Mouse (Mus musculus) heart, adult 11 months (tissue): ENCODE results near the gene Mboat1.
A peak's percentile ranks its signal among the peaks of the same experiment; 100 is the strongest.

Experiments
- DNase-seq: peaks from one replicate; pipeline ENCODE4 v3.0.0; 2022

The Mboat1 gene

GRCm38 (mm10) chr13:30136243-30136922 lies at the start of gene Mboat1:
Mboat1 (plus strand) TSS chr13:30136489.
- peak; percentile 98 for DNase-seq

- DNase-seq: peak; percentile 64
Observed at GRCm38 (mm10) chr13:30093086-30093485, 43.2 kb upstream of the Mboat1 start.

DNA sequence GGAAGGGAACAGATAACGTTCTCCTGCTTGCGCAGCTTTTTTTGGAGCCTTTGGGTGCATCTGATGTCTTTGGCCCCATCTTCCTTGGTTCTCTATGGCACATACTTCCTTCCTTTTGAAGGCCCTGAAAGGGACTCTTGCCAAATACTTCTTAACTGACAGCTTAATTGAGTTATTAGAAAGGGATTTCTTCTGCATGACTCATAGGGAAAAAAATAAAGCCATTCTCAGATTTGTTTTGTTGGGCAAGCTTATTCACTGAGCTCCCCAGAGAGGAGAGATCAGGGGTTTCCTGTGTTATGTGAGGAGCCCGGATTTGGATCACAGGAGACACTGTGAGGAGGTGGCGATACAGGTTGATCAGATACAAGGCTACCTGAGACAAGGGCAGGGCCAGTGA lies 40.4 kb upstream of the Mboat1 start:
- DNase-seq: peak; percentile 76

DNA sequence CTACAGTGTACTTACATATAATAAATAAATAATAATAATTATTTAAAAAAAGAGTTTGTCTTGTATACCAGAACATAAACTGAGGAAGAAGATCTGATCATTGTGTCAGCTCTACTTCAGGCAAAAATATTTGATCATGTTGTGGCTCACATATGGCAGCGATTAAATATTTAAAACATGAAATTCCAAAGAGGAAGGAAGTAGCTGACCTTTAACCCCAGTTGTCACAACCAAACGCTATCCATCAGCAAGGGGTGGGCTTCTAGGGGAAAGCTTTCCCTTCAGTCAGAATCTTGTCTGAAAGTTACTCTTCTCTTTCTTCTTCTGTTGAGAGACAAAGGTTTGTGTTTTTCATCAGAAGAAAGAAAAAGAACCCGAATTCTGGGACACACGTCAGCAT lies 39.8 kb upstream of the Mboat1 start:
- DNase-seq: no peak

DNA sequence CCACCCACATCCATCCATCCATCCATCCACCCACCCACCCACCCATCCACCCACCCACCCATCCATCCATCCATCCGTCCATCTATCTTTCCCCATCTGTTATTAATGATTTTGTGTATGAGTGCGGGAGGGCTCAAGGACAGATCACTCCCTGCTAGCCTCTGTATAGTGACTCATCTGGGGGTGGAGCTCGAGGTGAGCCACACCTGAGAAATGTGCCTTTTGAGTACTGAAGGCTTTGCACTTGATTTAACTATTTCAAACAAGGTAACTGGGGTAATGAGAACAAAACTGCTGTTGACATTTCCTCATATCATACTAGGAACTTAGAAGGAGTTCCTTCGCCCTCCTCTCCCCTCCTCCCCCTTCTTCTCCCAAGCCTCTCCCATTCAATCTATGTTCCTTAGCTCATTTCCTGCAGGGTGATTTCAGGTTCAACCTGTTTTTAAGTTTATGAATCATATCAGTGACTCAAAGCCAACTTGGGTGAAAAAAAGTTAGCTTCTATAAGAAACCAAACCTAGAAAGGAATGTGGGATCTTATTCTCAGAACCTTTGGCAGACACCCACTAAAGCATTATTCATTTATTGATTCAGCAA lies 27.2 kb upstream of the Mboat1 start:
- peak; percentile 48 for DNase-seq

DNA sequence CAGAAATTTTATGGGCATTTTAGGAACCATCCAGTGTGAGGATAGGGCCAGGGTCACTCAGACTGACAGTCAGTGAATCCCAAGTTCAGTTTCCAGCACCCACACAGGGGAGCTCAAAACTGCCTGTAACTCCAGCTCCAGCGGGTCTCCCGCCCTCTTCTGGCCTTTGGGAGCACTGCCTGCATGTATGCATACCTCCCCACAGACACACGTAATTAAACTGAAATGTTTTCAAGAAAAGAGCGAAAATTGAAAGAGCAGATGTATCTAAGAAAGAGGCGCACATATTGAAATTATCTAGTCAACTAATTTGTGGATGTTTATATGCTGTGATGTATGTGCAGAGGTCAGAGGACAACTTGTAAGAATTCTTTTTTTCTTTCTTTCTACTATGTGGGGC lies 20.5 kb upstream of the Mboat1 start:
- peak; percentile 55 for DNase-seq

DNA sequence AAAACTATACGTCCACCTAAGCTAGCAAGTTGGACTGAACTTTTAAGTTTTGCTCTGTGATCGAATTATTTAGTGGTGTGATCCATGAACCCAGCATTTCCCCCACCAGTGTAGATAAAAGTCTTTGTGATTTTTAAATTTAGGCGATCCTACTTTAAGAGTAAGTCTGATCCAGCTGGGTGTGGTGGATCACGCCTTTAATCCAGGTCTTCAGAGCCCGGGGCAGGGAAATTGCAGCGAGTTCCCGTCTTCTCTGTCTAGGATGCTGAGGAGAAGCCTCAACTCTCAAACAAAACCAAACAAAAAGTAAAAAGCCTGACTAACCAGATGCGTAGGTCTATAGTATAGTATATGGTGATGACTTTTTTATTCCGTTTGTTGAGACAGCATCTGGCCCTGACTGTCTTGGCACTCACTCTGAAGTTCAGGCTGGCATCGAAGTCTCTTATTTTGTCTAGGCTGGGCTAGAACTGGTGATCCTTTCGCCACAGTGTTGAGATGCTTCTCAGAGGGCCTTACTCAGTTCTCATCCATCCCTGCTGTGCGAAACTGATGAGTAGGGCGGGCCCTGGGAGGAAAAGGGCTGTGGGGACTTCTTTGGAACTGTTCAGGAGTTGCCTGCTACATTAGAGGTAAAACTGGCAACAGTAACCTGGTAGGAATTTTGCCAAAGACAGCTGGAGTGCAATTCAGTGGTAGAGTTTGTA lies 787 bp downstream of the Mboat1 start:
- peak; percentile 73 for DNase-seq

DNA sequence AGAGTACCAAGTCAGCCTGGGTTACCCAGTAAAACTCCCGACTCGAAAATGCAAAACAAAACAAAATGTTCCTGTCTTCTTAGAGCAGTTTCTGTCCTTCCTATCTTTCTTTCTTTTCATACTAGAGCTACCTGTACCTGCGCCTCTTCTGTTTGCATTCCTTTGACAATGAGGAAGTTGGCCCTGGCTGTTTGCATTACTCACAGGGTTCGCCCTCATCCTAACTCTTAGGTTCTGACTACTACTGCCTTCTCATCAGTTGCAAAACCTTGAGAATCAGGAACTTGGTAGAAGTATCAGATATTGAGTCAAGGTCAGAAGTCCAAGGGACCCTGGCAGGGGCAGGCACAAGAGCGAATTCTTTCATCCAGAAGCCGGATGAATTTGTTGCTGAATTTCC lies 1.7 kb downstream of the Mboat1 start:
- DNase-seq: peak; percentile 39

- DNase-seq: peak; percentile 44
Observed at GRCm38 (mm10) chr13:30140149-30140548, 3.9 kb downstream of the Mboat1 start.

DNA sequence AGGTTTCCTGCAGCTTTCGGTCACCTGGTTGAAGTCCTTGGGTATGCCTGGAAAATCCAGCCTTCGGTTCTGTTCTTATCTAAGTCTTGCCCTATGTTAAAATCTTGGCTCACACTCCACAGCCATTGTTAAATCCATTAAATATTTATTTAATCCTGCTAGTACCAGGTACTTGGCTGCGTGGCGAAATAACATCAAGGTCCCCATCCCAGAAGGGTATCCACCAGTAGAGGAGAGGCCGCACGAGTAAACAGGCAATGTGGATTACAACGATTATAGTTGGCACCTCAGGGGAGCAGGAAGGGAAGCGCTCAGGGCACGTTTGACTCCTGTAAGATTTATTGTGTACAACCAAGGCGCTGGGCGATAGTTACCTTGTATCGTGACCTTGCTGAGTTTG lies 4.4 kb downstream of the Mboat1 start:
- peak; percentile 66 for DNase-seq

DNA sequence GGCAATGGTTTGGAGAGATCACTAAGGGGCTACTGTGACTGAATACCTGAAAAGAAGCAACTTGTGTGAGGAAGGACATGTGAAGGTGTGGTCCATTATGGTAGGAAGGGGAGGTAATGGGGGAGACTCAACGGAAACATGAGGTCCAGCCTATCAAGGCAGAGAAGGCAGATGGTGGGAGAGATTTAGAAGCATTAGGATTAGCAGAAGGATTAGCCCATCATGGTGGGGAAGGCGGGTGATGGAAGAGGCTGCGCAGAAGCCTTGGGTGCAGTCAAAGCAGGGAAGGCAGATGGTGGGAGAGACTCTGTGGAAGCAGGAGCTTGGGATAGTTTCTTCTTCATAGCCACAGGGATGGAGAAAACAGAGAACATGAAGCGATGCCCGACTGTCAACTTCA lies 5.7 kb downstream of the Mboat1 start:
- DNase-seq: peak; percentile 29

- DNase-seq: no peak
Observed at GRCm38 (mm10) chr13:30146468-30146867, 10.2 kb downstream of the Mboat1 start.

DNA sequence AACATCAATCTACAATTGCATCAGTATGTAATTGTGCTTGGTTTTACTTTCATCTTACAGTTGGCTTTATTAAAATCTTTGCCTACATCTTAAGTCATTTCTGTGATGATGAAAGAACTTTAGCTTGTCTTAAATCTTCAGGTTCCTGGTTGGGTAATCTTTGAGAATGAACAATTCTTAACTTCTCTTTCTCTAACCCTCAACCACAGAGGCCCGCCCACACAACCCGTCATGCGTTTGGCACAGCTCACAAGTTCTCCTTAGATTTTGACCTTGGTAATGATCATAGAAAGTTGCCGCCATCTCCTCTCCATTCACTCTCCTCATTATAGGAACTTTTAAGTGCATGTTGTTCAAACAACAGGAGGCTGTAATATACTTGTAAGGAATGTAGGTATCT lies 18.0 kb downstream of the Mboat1 start:
- DNase-seq: no peak

DNA sequence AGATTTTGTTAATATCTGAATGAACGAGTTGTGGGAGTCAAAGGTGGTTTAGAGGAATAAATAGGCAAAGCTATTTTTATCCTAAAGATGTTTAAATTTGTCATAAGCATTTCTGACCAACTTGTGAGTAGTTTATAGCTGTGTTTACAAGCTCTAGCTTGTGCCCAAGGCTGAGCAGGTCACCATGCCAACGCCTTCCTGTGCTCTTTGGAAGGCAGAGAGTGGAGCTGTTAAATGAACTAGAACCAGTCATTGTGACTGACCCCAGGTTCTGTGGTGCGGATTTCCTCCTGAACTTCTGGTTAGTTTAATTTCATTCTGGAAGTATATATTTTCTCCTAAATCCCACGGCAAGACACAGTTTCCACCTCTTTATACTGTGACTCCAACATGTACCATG lies 23.3 kb downstream of the Mboat1 start:
- DNase-seq: no peak

DNA sequence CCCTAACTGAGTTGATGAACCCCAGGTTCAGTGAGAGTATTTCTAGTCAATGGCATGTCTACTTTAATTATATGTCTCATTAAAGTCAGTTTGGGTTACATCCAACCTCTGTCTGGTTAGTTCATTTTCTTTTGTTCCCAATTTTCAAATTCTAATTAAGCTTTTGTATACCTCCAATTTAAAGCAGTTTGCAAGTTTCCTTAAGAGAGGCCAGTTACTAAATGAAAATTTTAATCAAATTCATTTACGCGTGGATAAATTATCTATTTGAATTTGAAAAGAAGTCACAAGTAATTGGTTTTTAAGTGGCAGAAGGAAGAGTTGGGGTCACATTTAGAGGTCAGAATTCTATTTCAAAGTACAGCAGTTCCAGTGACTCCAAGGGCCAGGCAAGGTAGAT lies 27.2 kb downstream of the Mboat1 start:
- DNase-seq: no peak

- peak; percentile 46 for DNase-seq
Observed at GRCm38 (mm10) chr13:30166138-30167090, 30.1 kb downstream of the Mboat1 start.

DNA sequence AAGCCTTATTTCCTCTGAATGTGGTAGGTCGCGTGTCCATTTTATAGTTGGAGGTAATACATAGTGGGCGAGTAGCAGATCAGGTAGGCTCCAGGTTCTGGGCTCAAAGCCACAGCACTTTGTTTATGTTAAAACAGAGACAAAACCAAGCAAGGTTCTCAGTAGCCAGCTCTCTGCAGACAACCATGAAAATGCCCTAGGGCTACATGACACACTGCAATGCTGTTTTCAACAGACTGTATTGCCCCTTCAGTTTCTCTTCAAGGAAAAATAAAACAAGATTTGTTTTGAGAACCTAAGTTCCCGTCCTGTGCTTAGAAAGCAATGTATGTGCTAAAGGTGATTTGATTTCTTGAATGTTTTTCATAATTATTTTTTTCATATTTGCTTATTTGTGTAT lies 31.2 kb downstream of the Mboat1 start:
- DNase-seq: no peak

GRCm38 (mm10) chr13:30168803-30169202 lies 32.5 kb downstream of the Mboat1 start:
- no peak for DNase-seq

- DNase-seq: no peak
Observed at GRCm38 (mm10) chr13:30170061-30170460, 33.8 kb downstream of the Mboat1 start.

DNA sequence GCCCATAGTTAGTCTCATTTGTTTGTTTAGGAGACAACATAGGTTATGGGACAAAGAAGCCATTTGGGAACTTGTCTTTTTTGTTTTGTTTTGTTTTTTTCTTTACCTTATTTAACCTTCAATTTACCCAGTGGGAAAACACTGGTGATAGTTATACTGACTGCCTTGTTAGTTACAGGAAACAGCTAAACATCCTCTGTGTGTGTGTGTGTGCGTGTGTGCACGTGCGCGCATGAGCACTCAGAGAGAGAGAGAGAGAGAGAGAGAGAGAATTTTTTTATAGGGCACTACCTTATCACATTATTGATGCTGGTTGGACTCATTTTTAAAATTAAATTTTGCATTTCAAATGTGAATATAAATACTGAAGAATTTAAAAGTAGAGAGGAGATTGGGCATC lies 38.3 kb downstream of the Mboat1 start:
- no peak for DNase-seq

GRCm38 (mm10) chr13:30177356-30177755 lies 41.1 kb downstream of the Mboat1 start:
- DNase-seq: peak; percentile 58

DNA sequence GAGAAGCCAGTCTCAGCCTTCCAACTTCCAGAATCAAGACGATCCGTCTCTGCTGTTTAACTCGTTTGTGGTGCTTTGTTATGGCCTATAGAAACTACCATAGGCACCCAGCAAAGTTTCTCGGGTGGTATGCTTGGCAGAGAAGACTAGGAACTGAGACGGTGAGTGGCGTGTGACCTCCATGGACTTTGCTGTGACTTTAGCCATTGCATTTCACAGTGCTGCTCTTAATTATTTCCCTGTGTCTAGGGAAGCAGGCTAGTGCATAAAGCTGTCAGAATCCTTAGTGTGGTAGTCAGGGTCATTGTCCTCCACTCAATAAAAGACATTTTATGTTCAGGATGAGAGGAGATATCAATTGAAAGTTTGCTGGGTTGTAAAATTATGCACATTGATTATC lies 49.3 kb downstream of the Mboat1 start:
- peak; percentile 68 for DNase-seq

- DNase-seq: peak; percentile 30
Observed at GRCm38 (mm10) chr13:30185959-30186358, 49.7 kb downstream of the Mboat1 start.
